Mouse (Mus musculus) bone marrow, adult 2 months (tissue): ENCODE data around the gene Zfp94. TPM values are rescaled to one million over a fixed set of nuclear protein-coding genes. Genes with fewer than 3 reads are reported as not detected.

Source experiments
- H3K27ac ChIP-seq: fragments of 200-500 bp; 2 replicates; pipeline ENCODE4 v1.5.1; 2012; ENCODE audit warnings: low read depth, mild to moderate bottlenecking, control low read depth, inconsistent platforms, low read length; ENCODE audit not compliant: control insufficient read depth, poor library complexity, insufficient read depth
- H3K4me1 ChIP-seq: fragments of 200-500 bp; 2 replicates; pipeline ENCODE4 v1.6.1; 2011; ENCODE audit warnings: low read length; ENCODE audit not compliant: control insufficient read depth, insufficient read depth
- H3K4me3 ChIP-seq: fragments of 200-500 bp; replicated peaks from 2 replicates; pipeline ENCODE3; 2011; ENCODE audit warnings: mild to moderate bottlenecking, low read depth, low read length, control low read depth; ENCODE audit not compliant: control insufficient read depth
- CTCF ChIP-seq: fragments of 200-500 bp; IDR thresholded peaks from 2 replicates; pipeline ENCODE4 v1.5.1; 2011; ENCODE audit warnings: low read length, control low read depth; ENCODE audit not compliant: control insufficient read depth, insufficient read depth
- POLR2A ChIP-seq: fragments of 200-500 bp; IDR thresholded peaks from 2 replicates; pipeline ENCODE4 v1.6.1; 2011; ENCODE audit warnings: low read depth, mild to moderate bottlenecking, control low read depth, low read length, borderline replicate concordance; ENCODE audit not compliant: control insufficient read depth
- WGBS: fragments of 180-500 bp; shearing (Covaris S2); methylation state at CpG from one replicate; pipeline ENCODE4 v1.1.7; 2018; 5-methylcytosine and 5-hydroxymethylcytosine counted together
- polyA plus RNA-seq: library from polyadenylated mRNA; stranded (reverse); fragments of >200 nt; gene quantifications from 2 replicates; pipeline ENCODE4 v1.2.4, GENCODE M21; 2011; ENCODE audit warnings: low replicate concordance; ENCODE audit not compliant: missing spikeins, insufficient read depth, insufficient read length

The Zfp94 gene
- polyA plus RNA-seq, 1 experiment, result 5.4 TPM

- WGBS, result 85% methylated on average over 4 of the region's 4 CpGs
Measured at GRCm38 (mm10) chr7:24260000-24260312, 56.5 kb downstream of the Zfp94 start.

GRCm38 (mm10) chr7:24259306-24259999, 57.0 kb downstream of the Zfp94 start:
- Histone ChIP-seq H3K4me1 (no peaks in the 10 kb centered on the region), H3K4me3 (no peak overlapping the region), H3K27ac (no peak overlapping the region)
- no peak for TF ChIP-seq CTCF
- no peak for TF ChIP-seq POLR2A
- 87% methylated on average over 13 of the region's 13 CpGs for WGBS

More at GRCm38 (mm10) chr7:24260000-24260312, 56.5 kb downstream of the Zfp94 start:
- Histone ChIP-seq H3K4me3 (no peak overlapping the region), H3K4me1 (no peaks in the 10 kb centered on the region), H3K27ac (no peak overlapping the region)
- TF ChIP-seq CTCF (no peak), POLR2A (no peak)

GRCm38 (mm10) chr7:24254633-24255474, 61.6 kb downstream of the Zfp94 start, which contains the start of gene Zfp108:
Zfp108 (plus strand) TSS chr7:24254794.
- 21% methylated on average over 21 of the region's 21 CpGs for WGBS
- H3K27ac ChIP-seq, result no peak within 1 kb of the TSS
- H3K4me1 ChIP-seq, result no peaks in the 10 kb centered on the region
- H3K4me3 ChIP-seq, result peak within 1 kb of the TSS; percentile 38
- TF ChIP-seq POLR2A (no peak), CTCF (no peak)

GRCm38 (mm10) chr7:24253779-24254615, 62.5 kb downstream of the Zfp94 start:
- 64% methylated on average over 9 of the region's 9 CpGs for WGBS
- no peaks in the 10 kb centered on the region for H3K4me1 ChIP-seq
- H3K27ac ChIP-seq, result no peak overlapping the region
- H3K4me3 ChIP-seq, result no peak overlapping the region
- TF ChIP-seq POLR2A (no peak), CTCF (no peak)

Other genes starting within 250 kb of the Zfp94 start
- gene Zfp180, start 234.7 kb downstream of the Zfp94 start, polyA plus RNA-seq, result 7.9 and 12.7 TPM in 2 replicates
- 0.36 and 0.65 TPM in 2 replicates for gene Zfp112, start 204.4 kb downstream of the Zfp94 start, polyA plus RNA-seq
- gene Zfp235, start 182.5 kb downstream of the Zfp94 start, polyA plus RNA-seq, result 1.7 and 4.5 TPM in 2 replicates
- not detected in 2 replicates for gene Zfp114, start 141.6 kb downstream of the Zfp94 start, polyA plus RNA-seq
- 0.74 and 1.8 TPM in 2 replicates for gene Zfp111, start 105.2 kb downstream of the Zfp94 start, polyA plus RNA-seq
- gene Zfp109, start 79.1 kb downstream of the Zfp94 start, polyA plus RNA-seq, result 0.43 and 0.95 TPM in 2 replicates
- not detected in 2 replicates for gene Zfp108, start 61.9 kb downstream of the Zfp94 start, polyA plus RNA-seq
- not detected in 2 replicates for gene Zfp93, start 46.2 kb downstream of the Zfp94 start, polyA plus RNA-seq
- gene Zfp61, start 15.4 kb downstream of the Zfp94 start, polyA plus RNA-seq, result 3.6 and 14.4 TPM in 2 replicates
- gene Tescl, start 17.3 kb upstream of the Zfp94 start, polyA plus RNA-seq, result not detected in 2 replicates
- gene Lypd5, start 32.5 kb upstream of the Zfp94 start, polyA plus RNA-seq, result not detected in 2 replicates
- gene Kcnn4, start 53.6 kb upstream of the Zfp94 start, polyA plus RNA-seq, result 118 and 180 TPM in 2 replicates
- gene Smg9, start 83.0 kb upstream of the Zfp94 start, polyA plus RNA-seq, result 32.3 and 59.7 TPM in 2 replicates
- gene Irgc1, start 135.6 kb upstream of the Zfp94 start, polyA plus RNA-seq, result not detected in 2 replicates
- gene Plaur, start 145.8 kb upstream of the Zfp94 start, polyA plus RNA-seq, result 31.6 and 85.4 TPM in 2 replicates
- 1.4 TPM in 1 of 2 replicates, not detected in the other for gene Cadm4, start 165.4 kb upstream of the Zfp94 start, polyA plus RNA-seq
- 2.5 and 3.1 TPM in 2 replicates for gene Zfp428, start 190.3 kb upstream of the Zfp94 start, polyA plus RNA-seq
- gene AC161166.1, start 195.8 kb upstream of the Zfp94 start, polyA plus RNA-seq, result not detected in 2 replicates
- 2.9 and 3.4 TPM in 2 replicates for gene Irgq, start 214.0 kb upstream of the Zfp94 start, polyA plus RNA-seq
- gene Pinlyp, start 229.5 kb upstream of the Zfp94 start, polyA plus RNA-seq, result not detected in 2 replicates
- 67.2 and 129 TPM in 2 replicates for gene Xrcc1, start 229.6 kb upstream of the Zfp94 start, polyA plus RNA-seq